Mouse (Mus musculus) limb, embryonic 12.5 days (tissue): ENCODE data around the gene Cep295nl. TPM values are rescaled to one million over a fixed set of nuclear protein-coding genes. Genes with fewer than 3 reads are reported as not detected.

Experiments
- ATAC-seq: fragments of 200-750 bp; cut with Nextera tagmentation; 2 replicates; pipeline ENCODE4 v1.8.0; 2017; ENCODE audit warnings: low read depth, moderate TSS enrichment; ENCODE audit not compliant: insufficient number of reproducible peaks, insufficient read depth, low FRiP score, low TSS enrichment
- H3K27ac ChIP-seq: fragments of 300-500 bp; sonication (generic); 2 replicates; pipeline ENCODE4 v1.5.1; 2016; ENCODE audit warnings: mild to moderate bottlenecking, moderate library complexity
- H3K27me3 ChIP-seq: fragments of 300-500 bp; sonication (generic); 2 replicates; pipeline ENCODE4 v1.6.1; 2016; ENCODE audit warnings: mild to moderate bottlenecking, moderate library complexity
- H3K36me3 ChIP-seq: fragments of 300-500 bp; sonication (generic); 2 replicates; pipeline ENCODE4 v1.6.1; 2016; ENCODE audit warnings: mild to moderate bottlenecking, moderate library complexity
- H3K4me1 ChIP-seq: fragments of 300-500 bp; sonication (generic); replicated peaks from 2 replicates; pipeline ENCODE4 v1.6.1; 2016
- H3K4me2 ChIP-seq: fragments of 300-500 bp; sonication (generic); 2 replicates; pipeline ENCODE4 v1.6.1; 2016; ENCODE audit warnings: mild to moderate bottlenecking, moderate library complexity
- H3K4me3 ChIP-seq: fragments of 300-500 bp; sonication (generic); replicated peaks from 2 replicates; pipeline ENCODE4 v1.5.1; 2016; ENCODE audit warnings: mild to moderate bottlenecking
- H3K9ac ChIP-seq: fragments of 300-500 bp; sonication (generic); replicated peaks from 2 replicates; pipeline ENCODE4 v1.6.1; 2016; ENCODE audit warnings: mild to moderate bottlenecking, moderate library complexity
- H3K9me3 ChIP-seq: fragments of 300-500 bp; sonication (generic); 2 replicates; pipeline ENCODE4 v1.6.1; 2016; ENCODE audit warnings: mild to moderate bottlenecking, moderate library complexity
- WGBS: fragments of 180-500 bp; shearing (Covaris S2); methylation state at CpG from one replicate; pipeline ENCODE4 v1.1.7; 2016; 5-methylcytosine and 5-hydroxymethylcytosine counted together
- polyA plus RNA-seq: library from polyadenylated mRNA; unstranded; fragments of >200 nt; fragmentation: Nextera tagmentation; extraction: Ambion mirVana; gene quantifications from 2 replicates; pipeline ENCODE4 v1.2.1, GENCODE M21; 2016

Gene Cep295nl
- polyA plus RNA-seq, 1 experiment from 2014 or later, result 0.59 TPM

DNA sequence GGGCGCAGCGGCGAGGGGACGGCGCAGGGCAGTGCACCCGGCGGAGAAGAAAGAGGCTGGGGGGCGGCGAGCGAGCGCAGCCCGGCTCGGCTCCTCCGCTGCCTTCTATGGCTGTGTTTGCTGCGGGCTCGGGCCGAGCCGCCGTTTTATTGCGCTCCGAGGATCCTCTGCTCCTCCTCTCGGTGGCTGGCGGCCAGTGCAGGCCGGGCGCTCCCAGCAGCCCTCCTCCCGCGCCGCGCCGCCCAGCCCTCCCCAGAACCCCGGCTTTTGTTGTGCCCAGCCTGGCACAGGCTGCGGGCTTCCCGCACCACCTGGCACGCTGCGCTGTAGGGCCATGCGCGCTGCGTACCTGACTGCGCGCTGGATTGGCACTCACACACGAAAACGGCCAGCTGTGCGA, 12.9 kb upstream of the Cep295nl start:
- peak overlapping the region; percentile 98 for H3K9ac ChIP-seq
- peak overlapping the region; percentile 95 for H3K27ac ChIP-seq
- H3K36me3 ChIP-seq, result peaks cover 17% of the 10 kb centered on the region
- under 1% methylated on average over 40 of the region's 43 CpGs for WGBS
- no peaks in the 10 kb centered on the region for H3K9me3 ChIP-seq
- peaks cover 38% of the 10 kb centered on the region for H3K4me1 ChIP-seq
- peak; percentile 89 for ATAC-seq
- peak overlapping the region; percentile 88 for H3K4me3 ChIP-seq
- H3K4me2 ChIP-seq, result peak overlapping the region; percentile 85
- no peaks in the 10 kb centered on the region; the same call in 1 of the 2 replicates for H3K27me3 ChIP-seq

DNA sequence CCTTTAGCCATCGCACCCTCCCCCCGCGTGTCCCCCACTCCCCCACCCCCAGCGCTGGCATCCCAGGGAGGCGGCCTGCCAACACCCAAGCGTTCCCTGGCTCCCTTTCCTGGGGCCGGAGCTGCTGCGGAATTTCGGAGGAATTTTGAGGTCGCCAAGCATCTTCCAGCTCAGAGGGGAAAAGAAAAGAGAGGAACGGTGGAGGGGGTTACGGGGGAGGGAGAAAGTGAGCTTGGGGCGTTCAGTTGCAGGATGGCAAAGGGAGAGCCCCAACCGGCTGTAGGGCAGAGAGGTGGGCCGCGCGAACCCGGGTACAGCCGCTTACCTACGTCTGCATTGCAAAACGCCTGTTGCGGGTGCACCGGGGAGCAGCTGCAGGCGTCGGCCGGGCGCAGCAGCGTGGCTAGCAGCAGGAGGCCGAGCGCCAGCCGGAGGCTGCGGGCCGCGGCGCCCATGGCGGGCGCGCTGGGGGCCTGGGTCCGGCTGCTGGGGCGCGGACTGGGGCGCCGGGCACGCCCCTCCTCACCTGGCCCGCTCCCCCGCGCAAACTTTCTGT, 12.4 kb upstream of the Cep295nl start:
- peak overlapping the region; percentile 88 for H3K4me3 ChIP-seq
- no peaks in the 10 kb centered on the region for H3K9me3 ChIP-seq
- H3K9ac ChIP-seq, result peak overlapping the region; percentile 98
- H3K36me3 ChIP-seq, result peaks cover 17% of the 10 kb centered on the region
- peak overlapping the region; percentile 85 for H3K4me2 ChIP-seq
- ATAC-seq, result peak; percentile 6; the same call in 1 of the 2 replicates
- peaks cover 42% of the 10 kb centered on the region for H3K4me1 ChIP-seq
- H3K27ac ChIP-seq, result peak overlapping the region; percentile 95
- no peaks in the 10 kb centered on the region; the same call in 1 of the 2 replicates for H3K27me3 ChIP-seq
- WGBS, result under 1% methylated on average over 42 of the region's 47 CpGs

DNA sequence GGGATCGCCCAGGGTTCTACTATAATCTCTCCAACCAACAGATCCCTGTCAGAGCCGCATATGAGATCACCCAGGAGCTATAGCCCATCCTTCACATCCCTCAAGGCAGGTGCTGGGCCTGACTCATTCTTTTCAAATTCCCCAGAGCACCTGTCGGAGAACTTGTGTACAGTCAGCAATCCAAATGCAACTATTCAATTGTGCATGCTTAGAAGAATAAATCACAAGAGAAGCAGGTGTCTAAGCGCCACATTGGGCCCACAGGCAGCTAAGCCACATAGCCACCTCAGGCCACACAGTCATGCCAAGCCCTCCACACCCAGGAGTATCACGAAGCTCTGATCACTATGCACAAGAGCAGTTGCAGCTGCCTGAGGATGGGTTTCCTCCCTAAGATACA, 7.2 kb upstream of the Cep295nl start:
- peak overlapping the region; percentile 56 for H3K27ac ChIP-seq
- H3K36me3 ChIP-seq, result peaks cover 23% of the 10 kb centered on the region
- H3K27me3 ChIP-seq, result no peaks in the 10 kb centered on the region
- no peak overlapping the region for H3K4me3 ChIP-seq
- H3K9ac ChIP-seq, result no peak overlapping the region
- no peak for ATAC-seq
- WGBS, result 88% methylated on average over 5 of the region's 5 CpGs
- H3K4me1 ChIP-seq, result peaks cover 61% of the 10 kb centered on the region
- H3K4me2 ChIP-seq, result no peak overlapping the region
- no peaks in the 10 kb centered on the region for H3K9me3 ChIP-seq

DNA sequence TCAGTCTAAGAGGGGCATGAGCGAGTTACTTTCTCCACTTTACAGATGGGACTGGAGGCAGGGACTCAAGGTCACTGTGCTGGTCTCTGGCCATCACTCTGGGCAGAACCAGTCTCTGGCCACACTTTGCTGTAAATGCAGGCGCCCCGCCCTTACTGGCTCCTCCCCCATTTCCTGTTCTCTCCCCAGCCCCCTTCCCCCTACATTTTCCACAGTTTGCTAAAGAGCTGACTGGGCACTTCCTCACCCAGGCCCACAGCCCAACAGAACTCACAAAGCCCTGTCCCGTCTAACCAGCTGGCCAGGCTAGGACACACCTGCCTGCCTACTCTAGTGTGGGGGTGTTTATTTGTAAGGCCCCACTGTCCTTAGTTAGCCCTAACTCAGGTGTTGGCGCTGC, 6.6 kb upstream of the Cep295nl start:
- H3K9ac ChIP-seq, result no peak overlapping the region

DNA sequence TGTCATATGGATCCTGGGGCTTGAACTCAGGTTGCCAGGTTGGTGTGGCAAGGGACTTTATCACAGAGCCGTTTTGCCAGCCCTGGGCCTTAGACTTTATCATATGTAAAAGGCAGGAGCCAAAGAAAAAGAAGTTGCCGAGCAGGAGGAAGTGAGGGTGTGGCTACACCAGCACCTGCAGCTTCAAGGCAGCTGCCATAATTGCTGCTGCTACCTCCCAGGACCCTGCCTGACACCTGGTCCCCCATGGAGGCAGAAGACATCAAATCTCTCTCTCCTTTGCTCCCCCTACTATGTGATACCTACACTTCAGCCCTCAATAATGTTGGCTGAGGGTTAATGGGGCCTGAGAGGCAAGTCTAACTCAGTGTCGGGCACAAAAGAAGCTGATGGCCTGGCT, 6.1 kb upstream of the Cep295nl start:
- peak overlapping the region; percentile 56 for H3K27ac ChIP-seq
- H3K9me3 ChIP-seq, result no peaks in the 10 kb centered on the region
- ATAC-seq, result no peak
- H3K4me3 ChIP-seq, result no peak overlapping the region
- no peak overlapping the region for H3K9ac ChIP-seq
- H3K4me1 ChIP-seq, result peaks cover 57% of the 10 kb centered on the region
- peaks cover 23% of the 10 kb centered on the region for H3K36me3 ChIP-seq
- 51% methylated on average over 3 of the region's 3 CpGs for WGBS
- H3K4me2 ChIP-seq, result no peak overlapping the region
- no peaks in the 10 kb centered on the region for H3K27me3 ChIP-seq

More for the DNA sequence above, 6.6 kb upstream of the Cep295nl start:
- no peaks in the 10 kb centered on the region for H3K9me3 ChIP-seq
- no peak; the same call in 1 of the 2 replicates for ATAC-seq
- H3K4me3 ChIP-seq, result no peak overlapping the region
- peaks cover 57% of the 10 kb centered on the region for H3K4me1 ChIP-seq
- H3K4me2 ChIP-seq, result 0 out of 2 replicates have a peak overlapping the region, but pooled peaks have one; percentile 3
- peak overlapping the region; percentile 56 for H3K27ac ChIP-seq
- no peaks in the 10 kb centered on the region for H3K27me3 ChIP-seq
- 33% methylated on average over 5 of the region's 5 CpGs for WGBS
- H3K36me3 ChIP-seq, result peaks cover 23% of the 10 kb centered on the region

DNA sequence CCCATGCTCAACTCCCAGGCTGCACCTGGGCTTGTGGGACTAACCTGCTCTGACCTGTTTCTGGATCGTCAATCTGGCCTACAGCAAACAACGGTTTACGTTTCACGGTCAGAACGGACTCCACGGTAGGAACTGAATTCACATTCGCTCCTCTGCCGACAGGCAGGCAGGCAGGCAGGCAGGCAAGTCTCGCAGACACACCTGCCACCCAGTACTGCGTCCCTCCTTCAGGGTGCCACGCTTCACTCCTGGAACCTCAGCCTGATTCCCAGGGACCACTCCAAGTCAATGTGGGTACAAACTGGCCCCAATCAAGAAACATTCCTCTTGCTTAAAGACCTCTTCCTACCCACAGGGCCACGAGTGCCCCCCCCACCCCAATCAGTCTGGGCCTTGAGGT, 5.6 kb upstream of the Cep295nl start:
- Histone ChIP-seq H3K9ac (no peak overlapping the region), H3K4me3 (no peak overlapping the region), H3K4me1 (peaks cover 56% of the 10 kb centered on the region), H3K27ac (no peak overlapping the region), H3K9me3 (no peaks in the 10 kb centered on the region), H3K4me2 (no peak overlapping the region), H3K27me3 (no peaks in the 10 kb centered on the region), H3K36me3 (peaks cover 23% of the 10 kb centered on the region)
- 87% methylated on average over 12 of the region's 12 CpGs for WGBS
- ATAC-seq, result no peak

DNA sequence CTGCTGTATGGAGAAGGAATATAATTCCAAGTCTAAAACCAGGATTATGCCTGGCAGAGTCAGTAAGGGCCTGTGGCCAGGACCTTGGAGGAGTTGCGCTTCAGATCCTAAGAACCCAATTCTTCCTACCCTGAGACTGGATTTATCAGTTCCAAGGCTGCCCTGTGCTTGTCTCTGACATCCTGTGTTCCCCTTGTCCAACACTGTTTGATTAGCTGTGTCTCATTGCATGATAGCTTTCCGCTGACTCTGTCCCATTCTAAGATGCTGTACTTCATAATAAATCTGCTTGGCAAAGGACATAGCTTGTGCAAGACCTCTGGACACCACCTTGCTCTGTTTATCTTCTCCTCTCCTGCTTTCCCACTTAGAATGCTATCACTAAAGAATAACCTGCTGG, 5.1 kb upstream of the Cep295nl start:
- ATAC-seq, result no peak
- H3K4me3 ChIP-seq, result no peak overlapping the region
- no peaks in the 10 kb centered on the region for H3K27me3 ChIP-seq
- H3K9ac ChIP-seq, result no peak overlapping the region
- H3K27ac ChIP-seq, result no peak overlapping the region
- 93% methylated on average over 2 of the region's 2 CpGs for WGBS
- H3K36me3 ChIP-seq, result peaks cover 21% of the 10 kb centered on the region
- no peak overlapping the region for H3K4me2 ChIP-seq
- H3K9me3 ChIP-seq, result no peaks in the 10 kb centered on the region
- peaks cover 56% of the 10 kb centered on the region for H3K4me1 ChIP-seq

DNA sequence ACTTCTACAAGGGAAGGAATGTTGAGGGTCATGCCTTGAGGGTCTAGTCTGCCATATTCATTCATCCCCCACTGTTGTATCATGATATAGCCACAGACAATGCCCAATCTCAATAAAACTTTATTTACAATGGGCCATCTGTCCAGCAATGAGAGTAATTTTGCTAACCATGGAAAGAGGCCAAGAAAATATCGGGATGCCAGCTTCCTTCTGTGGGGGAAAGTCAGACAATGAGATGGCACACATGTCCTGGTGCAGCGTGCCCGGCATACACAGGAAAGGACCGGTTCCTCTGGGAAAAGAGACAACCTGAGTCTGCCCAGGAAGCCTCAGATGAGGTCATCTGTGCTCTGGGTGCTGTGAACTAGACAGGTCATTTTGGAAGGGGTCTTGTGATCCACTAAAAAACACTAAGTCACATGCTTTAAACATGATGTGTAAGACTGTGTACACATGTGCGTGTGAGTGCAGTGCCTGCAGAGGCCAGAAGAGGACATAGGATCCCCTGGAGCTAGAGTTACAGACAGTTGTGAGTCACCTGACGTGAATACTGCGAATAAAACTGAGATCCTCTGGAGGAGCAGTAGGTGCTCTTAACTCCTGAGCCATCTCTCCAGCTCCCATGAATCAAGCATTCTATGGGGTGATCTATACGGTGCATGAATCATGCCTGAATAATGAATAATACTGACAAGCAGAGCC, 4.2 kb upstream of the Cep295nl start:
- Histone ChIP-seq H3K4me1 (peaks cover 55% of the 10 kb centered on the region), H3K4me3 (no peak overlapping the region), H3K27me3 (no peaks in the 10 kb centered on the region), H3K9me3 (no peaks in the 10 kb centered on the region), H3K9ac (no peak overlapping the region), H3K36me3 (peaks cover 12% of the 10 kb centered on the region; the same call in 1 of the 2 replicates), H3K4me2 (no peak overlapping the region), H3K27ac (no peak overlapping the region)
- no peak for ATAC-seq
- 89% methylated on average over 8 of the region's 8 CpGs for WGBS

DNA sequence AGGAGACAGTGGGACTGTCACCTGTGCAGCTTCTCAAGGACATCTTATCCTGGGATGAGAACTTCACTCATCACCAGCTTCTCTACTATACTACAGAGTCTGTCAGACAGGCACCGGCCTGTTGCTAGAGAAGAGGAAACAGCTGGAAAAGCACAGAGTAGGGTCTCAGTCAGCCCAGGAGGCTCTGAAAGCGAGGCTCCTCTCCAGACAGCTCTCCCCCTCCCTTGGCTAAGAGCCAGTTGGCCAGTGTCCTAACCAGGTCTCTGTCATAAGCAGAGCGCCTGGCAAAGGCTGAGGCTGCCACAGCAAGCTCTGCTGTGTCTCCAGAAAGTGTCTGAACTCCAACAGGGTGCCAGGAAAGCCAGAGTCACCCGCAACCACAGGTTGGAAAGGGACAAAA, 3.4 kb upstream of the Cep295nl start:
- no peak overlapping the region for H3K4me3 ChIP-seq
- H3K4me2 ChIP-seq, result no peak overlapping the region
- peaks cover 8% of the 10 kb centered on the region; the same call in 1 of the 2 replicates for H3K36me3 ChIP-seq
- no peak overlapping the region for H3K27ac ChIP-seq
- no peak overlapping the region for H3K9ac ChIP-seq
- WGBS, result 76% methylated on average over 4 of the region's 4 CpGs
- no peaks in the 10 kb centered on the region for H3K27me3 ChIP-seq
- H3K4me1 ChIP-seq, result peaks cover 54% of the 10 kb centered on the region
- ATAC-seq, result no peak
- H3K9me3 ChIP-seq, result no peaks in the 10 kb centered on the region

DNA sequence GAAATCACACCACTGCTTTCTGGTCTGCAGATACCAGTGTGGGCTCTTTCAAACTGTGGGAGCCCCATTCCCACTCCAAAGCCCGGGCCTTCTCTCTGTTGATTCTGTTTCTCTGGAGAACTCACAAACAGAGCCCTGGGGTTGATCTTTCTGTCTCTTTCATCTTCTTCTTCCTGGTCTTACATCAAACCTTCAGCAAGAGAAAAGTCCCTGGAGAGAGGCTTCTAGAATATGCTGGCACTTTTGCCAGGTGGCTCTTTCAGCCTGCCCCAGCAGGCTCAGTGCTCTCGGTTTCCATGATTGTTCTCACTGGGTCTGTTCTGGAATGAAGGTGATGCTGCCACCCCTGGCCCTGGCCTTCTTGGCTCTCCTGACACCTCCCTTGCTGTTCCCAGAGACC, 1.3 kb upstream of the Cep295nl start:
- H3K27me3 ChIP-seq, result no peaks in the 10 kb centered on the region
- 72% methylated on average over 2 of the region's 2 CpGs for WGBS
- peaks cover 26% of the 10 kb centered on the region; the same call in 1 of the 2 replicates for H3K36me3 ChIP-seq
- ATAC-seq, result no peak
- no peaks in the 10 kb centered on the region for H3K9me3 ChIP-seq
- no peak overlapping the region for H3K4me2 ChIP-seq
- no peak overlapping the region for H3K27ac ChIP-seq
- peaks cover 41% of the 10 kb centered on the region for H3K4me1 ChIP-seq
- no peak overlapping the region for H3K4me3 ChIP-seq
- no peak overlapping the region for H3K9ac ChIP-seq

DNA sequence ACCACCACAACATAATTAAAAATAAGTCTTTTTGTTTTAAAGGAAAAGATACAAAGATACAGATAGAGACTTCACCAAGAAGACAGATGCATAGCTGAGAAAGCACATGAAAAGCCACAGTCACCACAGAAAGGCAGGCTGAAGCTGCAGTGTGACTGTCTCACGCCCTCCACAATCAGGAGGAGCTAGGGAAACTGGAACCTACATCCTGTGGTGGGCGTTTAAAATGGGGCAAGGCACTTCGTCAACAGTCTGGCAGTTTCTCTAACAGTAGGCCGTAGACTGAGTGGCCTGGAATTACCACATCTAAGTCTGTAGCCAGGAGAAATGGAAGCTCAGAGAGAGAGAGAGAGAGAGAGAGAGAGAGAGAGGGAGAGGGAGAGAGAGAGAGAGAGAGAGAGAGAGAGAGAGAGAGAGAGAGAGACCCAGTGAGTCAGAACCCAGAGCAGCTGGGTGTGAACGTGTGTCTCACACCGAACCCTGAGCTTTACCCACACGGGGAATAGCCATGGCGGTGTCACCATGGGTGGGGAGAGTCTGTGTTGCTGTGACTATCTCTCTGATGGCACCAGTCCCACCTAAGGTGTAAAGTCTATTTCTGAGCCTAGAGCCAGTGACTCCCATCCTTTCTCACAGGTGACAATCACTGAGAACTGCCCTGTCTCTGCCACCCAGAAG, 4.7 kb downstream of the Cep295nl start:
- Histone ChIP-seq H3K36me3 (peaks cover 34% of the 10 kb centered on the region), H3K4me2 (no peak overlapping the region), H3K27me3 (no peaks in the 10 kb centered on the region), H3K27ac (no peak overlapping the region), H3K9ac (no peak overlapping the region), H3K9me3 (no peaks in the 10 kb centered on the region), H3K4me3 (no peak overlapping the region), H3K4me1 (peaks cover 14% of the 10 kb centered on the region)
- WGBS, result 71% methylated on average over 8 of the region's 8 CpGs
- ATAC-seq, result no peak
